Mouse (Mus musculus) forebrain, embryonic 10.5 days (tissue): ENCODE data around the gene Pdpr. TPM values are rescaled to one million over a fixed set of nuclear protein-coding genes. Genes with fewer than 3 reads are reported as not detected.

Experiments used
- DNase-seq: peaks from one replicate; pipeline ENCODE4 v3.0.0-alpha.2; 2017; ENCODE audit warnings: low spot score; ENCODE audit errors: extremely low spot score
- H3K27ac ChIP-seq: fragments of 300-500 bp; sonication (generic); 2 replicates; pipeline ENCODE4 v1.5.1; 2016; ENCODE audit warnings: mild to moderate bottlenecking
- H3K27me3 ChIP-seq: fragments of 300-500 bp; sonication (generic); 2 replicates; pipeline ENCODE4 v1.6.1; 2016; ENCODE audit warnings: mild to moderate bottlenecking; ENCODE audit not compliant: poor library complexity, severe bottlenecking
- H3K36me3 ChIP-seq: fragments of 300-500 bp; sonication (generic); replicated peaks from 2 replicates; pipeline ENCODE4 v1.6.1; 2016; ENCODE audit warnings: mild to moderate bottlenecking, moderate library complexity
- H3K4me1 ChIP-seq: fragments of 300-500 bp; sonication (generic); 2 replicates; pipeline ENCODE4 v1.6.1; 2016
- H3K4me3 ChIP-seq: fragments of 300-500 bp; sonication (generic); 2 replicates; pipeline ENCODE4 v1.5.1; 2016; ENCODE audit warnings: mild to moderate bottlenecking, moderate library complexity
- H3K9me3 ChIP-seq: fragments of 300-500 bp; sonication (generic); 2 replicates; pipeline ENCODE4 v1.6.1; 2016; ENCODE audit warnings: mild to moderate bottlenecking, moderate library complexity
- WGBS: fragments of 180-500 bp; shearing (Covaris S2); methylation state at CpG from one replicate; pipeline ENCODE4 v1.1.7; 2016; 5-methylcytosine and 5-hydroxymethylcytosine counted together
- polyA plus RNA-seq: library from polyadenylated mRNA; unstranded; fragments of >200 nt; fragmentation: Nextera tagmentation; extraction: Ambion mirVana; gene quantifications from 2 replicates; pipeline ENCODE4 v1.2.1, GENCODE M21; 2016

Pdpr gene
- 11.9 and 12.3 TPM in 2 replicates for polyA plus RNA-seq

DNA sequence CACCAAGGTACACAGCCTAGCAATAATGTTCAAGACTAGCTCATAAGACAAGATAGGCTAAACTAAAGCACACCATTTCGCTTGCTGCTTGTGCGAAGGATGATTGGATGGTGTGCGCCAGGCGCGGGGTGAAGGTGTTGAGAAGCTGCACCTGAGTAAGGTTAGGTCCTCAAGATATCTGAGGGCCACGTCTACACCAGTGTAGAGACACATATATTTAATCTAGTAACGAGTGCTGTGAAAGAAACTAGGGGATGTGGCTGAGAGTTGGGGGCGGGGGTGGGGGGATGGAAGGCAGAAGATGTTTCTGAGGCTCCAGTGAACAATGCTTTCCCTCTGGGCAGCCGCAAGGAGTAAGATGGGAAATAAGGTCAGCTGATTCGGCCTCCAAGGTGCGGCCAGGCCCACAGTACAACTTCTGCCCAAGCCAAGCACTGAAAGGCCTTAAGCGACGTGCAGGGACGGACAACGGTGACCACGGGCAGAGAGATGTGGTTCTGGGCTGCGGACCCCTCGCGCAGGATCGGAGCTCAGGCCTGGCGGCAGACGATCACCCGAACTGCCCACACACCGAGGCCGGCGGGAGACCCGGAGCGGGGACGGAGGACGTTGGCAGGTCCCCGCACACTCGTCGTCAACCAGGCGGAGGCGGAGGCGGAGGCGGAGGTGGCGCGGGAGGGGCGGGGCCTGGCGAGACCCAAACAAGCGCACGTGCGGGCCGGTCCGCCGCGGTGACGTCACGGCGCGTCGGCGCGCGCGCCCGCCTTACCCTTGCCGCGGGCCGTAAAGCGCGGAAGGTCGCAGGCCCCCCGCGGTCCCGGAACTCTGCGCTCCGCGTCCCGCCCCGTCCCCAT is at the start of gene Pdpr:
Gene Pdpr (plus strand): TSS at position 766 of the 854 bp plus-strand sequence.
- no peaks in the 10 kb centered on the region for H3K36me3 ChIP-seq
- H3K9me3 ChIP-seq, result no peaks in the 10 kb centered on the region
- peak within 1 kb of the TSS; percentile 75 for H3K27ac ChIP-seq
- peak within 1 kb of the TSS; percentile 69 for H3K4me3 ChIP-seq
- WGBS, result 5% methylated on average over 62 of the region's 72 CpGs
- DNase-seq, result peak; percentile 90
- H3K27me3 ChIP-seq, result no peaks in the 10 kb centered on the region
- peaks cover 17% of the 10 kb centered on the region for H3K4me1 ChIP-seq

DNA sequence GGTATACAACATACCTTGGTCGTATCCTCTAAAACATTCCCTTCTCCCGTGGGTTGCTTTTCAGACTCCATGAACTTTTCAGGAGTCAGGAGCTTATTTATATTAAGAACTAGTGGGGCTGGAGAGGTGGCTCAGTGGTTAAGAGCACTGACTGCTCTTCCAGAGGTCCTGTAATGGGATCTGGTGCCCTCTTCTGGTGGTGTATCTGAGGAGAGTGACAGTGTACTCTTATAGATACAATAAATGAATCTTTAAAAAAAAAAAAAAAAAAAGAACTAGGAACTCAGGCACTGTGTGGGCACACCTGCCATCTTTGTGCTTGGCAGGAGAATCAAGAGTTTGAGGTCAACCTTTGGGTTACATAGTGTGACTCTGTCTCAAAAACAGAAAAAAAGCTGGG is 45.7 kb upstream of the Pdpr start:
- Histone ChIP-seq H3K4me3 (no peak overlapping the region), H3K4me1 (no peaks in the 10 kb centered on the region), H3K36me3 (peaks cover 100% of the 10 kb centered on the region), H3K27me3 (no peaks in the 10 kb centered on the region), H3K27ac (no peak overlapping the region), H3K9me3 (no peaks in the 10 kb centered on the region)
- DNase-seq, result no peak
- 98% methylated on average over 2 of the region's 2 CpGs for WGBS

DNA sequence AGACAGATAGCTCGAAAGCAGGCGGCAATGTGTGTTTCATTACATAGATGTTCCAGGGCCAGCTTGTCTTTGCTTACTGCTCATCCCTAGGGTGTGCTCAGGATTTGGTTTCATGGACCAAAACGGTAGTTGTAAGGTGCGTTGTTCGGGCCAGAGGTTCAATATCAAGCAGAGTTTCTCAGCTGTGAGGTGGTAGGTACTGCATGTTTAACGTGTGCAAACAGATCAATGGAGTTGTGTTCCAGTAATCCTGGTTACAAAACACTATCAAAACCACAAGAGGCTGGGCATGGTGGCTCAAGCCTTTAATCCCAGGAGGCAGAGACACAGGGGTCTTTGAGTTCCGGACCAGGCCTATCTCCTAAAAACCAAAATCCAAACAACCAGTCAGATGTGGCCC is 45.3 kb upstream of the Pdpr start:
- no peak for DNase-seq
- Histone ChIP-seq H3K27ac (no peak overlapping the region), H3K27me3 (no peaks in the 10 kb centered on the region), H3K4me3 (no peak overlapping the region), H3K36me3 (peaks cover 100% of the 10 kb centered on the region), H3K9me3 (no peaks in the 10 kb centered on the region), H3K4me1 (no peaks in the 10 kb centered on the region)
- WGBS, result 96% methylated on average over 7 of the region's 7 CpGs

DNA sequence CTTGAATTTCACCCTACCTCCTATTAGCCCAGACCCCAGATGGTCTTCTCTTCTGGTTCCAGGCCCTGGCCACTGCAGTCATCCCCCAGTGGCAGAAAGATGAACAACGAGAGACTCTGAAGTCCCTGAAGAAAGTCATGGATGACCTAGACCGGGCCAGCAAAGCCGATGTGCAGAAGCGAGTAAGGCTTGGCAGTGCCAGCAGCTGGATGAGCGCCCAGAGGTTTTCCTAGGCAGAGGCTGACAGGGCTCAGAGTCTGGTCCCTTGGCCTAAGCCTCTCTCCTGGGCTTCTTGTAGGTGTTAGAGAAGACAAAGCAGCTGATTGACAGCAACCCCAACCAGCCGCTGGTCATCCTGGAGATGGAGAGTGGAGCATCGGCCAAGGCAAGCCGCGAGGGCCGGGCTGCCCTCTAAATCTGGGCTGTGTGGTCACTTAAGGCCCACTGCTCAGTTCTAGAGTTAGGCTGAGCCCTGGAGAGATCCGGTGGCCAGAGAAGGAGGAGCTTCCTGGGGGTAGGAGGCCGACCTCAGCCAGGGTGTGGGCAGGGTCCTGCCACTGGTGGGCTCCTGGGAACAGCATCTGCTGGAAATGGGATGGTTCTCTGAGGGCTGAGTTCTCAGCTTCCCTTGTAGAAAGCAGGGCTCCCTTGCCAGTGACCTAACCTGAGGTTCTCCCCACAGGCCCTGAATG is 40.5 kb upstream of the Pdpr start:
- Histone ChIP-seq H3K4me1 (peaks cover 17% of the 10 kb centered on the region), H3K4me3 (no peak overlapping the region), H3K9me3 (0 out of 2 replicates have a peak, but pooled peaks cover 2% of the 10 kb centered on the region), H3K36me3 (peaks cover 97% of the 10 kb centered on the region), H3K27ac (no peak overlapping the region), H3K27me3 (no peaks in the 10 kb centered on the region)
- no peak for DNase-seq
- 95% methylated on average over 12 of the region's 12 CpGs for WGBS

DNA sequence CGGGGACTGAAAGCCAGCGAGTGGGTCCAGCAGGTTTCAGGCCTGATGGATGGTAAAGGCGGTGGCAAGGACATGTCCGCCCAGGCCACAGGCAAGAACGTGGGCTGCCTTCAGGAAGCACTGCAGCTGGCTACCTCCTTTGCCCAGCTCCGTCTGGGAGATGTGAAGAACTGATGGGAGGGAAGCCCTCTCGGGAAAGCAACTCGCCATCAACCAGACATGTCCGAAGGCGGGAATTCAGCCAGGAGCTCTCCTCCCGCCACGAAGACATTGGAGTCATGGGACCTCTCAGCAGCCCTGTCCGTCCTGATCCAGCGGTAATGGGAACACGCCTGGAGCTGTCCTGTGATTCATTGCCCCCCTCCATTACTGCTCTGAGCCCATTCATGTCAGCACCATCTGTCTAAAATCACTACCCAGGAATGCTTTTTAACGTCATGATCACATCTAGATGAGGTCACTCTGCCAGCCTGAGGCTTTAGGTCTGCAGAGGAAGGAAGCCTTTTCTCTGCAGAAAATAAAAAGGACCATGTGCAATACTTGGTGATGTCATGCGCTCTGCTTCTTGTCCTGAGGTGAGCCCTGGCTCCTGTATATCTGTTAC is 39.3 kb upstream of the Pdpr start:
- peaks cover 24% of the 10 kb centered on the region for H3K4me1 ChIP-seq
- no peaks in the 10 kb centered on the region for H3K27me3 ChIP-seq
- WGBS, result 93% methylated on average over 17 of the region's 17 CpGs
- no peak for DNase-seq
- no peak overlapping the region for H3K27ac ChIP-seq
- H3K9me3 ChIP-seq, result 0 out of 2 replicates have a peak, but pooled peaks cover 2% of the 10 kb centered on the region
- H3K36me3 ChIP-seq, result peaks cover 88% of the 10 kb centered on the region
- peak overlapping the region; percentile 98; the same call in 1 of the 2 replicates for H3K4me3 ChIP-seq

DNA sequence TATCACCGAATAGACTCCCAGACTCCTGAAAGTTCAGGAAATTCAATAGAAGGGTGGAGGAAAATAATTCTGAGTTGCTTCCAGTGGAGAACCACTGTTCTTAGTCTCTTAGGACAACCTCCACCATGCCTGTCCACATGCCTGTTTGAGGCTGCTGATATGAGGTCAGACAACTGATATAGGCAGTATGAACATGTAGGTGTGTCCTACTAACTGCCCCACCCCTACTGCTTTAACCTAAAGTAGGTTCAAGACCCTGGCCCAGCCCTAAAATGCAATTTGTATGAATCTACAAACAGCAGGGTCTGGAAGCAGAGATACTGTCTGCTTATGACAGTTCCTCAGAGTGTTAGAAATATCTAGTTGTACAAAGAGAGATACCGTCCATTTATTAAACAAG is 38.8 kb upstream of the Pdpr start:
- Histone ChIP-seq H3K9me3 (0 out of 2 replicates have a peak, but pooled peaks cover 2% of the 10 kb centered on the region), H3K27ac (no peak overlapping the region), H3K4me1 (peaks cover 26% of the 10 kb centered on the region), H3K36me3 (peaks cover 83% of the 10 kb centered on the region), H3K27me3 (0 out of 2 replicates have a peak, but pooled peaks cover 1% of the 10 kb centered on the region), H3K4me3 (peak overlapping the region; percentile 98)
- WGBS, result 68% methylated on average over 2 of the region's 2 CpGs
- no peak for DNase-seq

DNA sequence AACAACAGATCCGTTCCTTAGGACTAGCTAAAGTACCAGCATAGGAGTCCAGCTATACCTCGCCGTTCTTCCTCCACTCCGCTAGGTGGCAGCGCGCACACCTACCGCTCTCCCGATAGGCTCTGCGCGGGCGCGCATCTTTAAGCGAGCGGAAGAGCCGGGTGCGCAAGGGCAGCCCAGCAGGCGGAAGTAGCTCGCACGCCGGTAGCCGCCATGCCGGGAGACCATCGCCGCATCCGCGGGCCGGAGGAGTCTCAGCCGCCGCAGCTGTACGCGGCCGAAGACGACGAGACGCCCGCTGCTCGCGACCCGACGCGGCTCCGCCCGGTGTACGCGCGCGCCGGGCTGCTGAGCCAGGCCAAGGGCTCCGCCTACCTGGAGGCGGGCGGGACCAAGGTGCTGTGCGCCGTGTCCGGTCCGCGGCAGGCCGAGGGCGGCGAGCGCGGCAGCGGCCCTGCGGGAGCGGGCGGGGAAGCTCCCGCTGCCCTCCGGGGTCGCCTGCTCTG is 38.2 kb upstream of the Pdpr start, which contains the start of gene Exosc6:
Gene Exosc6 (plus strand): TSS at position 182 of the 506 bp plus-strand sequence.
- peak within 1 kb of the TSS; percentile 95 for H3K27ac ChIP-seq
- DNase-seq, result peak; percentile 90
- 0 out of 2 replicates have a peak, but pooled peaks cover 2% of the 10 kb centered on the region for H3K9me3 ChIP-seq
- peaks cover 78% of the 10 kb centered on the region for H3K36me3 ChIP-seq
- H3K27me3 ChIP-seq, result 0 out of 2 replicates have a peak, but pooled peaks cover 5% of the 10 kb centered on the region
- WGBS, result under 1% methylated on average over 68 of the region's 68 CpGs
- H3K4me1 ChIP-seq, result peaks cover 31% of the 10 kb centered on the region
- peak within 1 kb of the TSS; percentile 98 for H3K4me3 ChIP-seq

DNA sequence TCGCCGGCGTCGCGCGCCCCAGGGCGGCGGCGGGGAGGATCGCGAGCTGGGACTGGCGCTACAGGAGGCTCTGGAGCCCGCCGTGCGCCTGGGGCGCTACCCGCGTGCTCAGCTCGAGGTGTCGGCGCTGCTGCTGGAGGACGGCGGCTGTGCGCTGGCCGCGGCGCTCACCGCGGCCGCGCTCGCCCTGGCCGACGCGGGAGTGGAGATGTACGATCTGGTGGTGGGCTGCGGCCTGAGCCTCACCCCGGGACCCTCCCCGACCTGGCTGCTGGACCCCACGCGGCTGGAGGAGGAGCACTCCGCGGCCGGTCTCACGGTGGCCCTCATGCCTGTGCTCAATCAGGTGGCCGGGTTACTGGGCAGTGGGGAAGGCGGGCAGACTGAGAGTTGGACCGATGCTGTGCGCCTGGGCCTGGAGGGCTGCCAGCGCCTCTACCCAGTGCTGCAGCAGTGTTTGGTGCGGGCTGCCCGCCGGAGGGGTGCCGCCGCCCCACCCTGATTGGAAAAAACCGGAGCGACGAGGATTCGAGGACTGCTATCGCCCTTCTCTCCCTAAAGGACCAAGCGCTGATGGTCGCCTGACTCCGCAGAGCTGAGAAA is 37.6 kb upstream of the Pdpr start:
- peak; percentile 44 for DNase-seq
- WGBS, result under 1% methylated on average over 63 of the region's 63 CpGs

DNA sequence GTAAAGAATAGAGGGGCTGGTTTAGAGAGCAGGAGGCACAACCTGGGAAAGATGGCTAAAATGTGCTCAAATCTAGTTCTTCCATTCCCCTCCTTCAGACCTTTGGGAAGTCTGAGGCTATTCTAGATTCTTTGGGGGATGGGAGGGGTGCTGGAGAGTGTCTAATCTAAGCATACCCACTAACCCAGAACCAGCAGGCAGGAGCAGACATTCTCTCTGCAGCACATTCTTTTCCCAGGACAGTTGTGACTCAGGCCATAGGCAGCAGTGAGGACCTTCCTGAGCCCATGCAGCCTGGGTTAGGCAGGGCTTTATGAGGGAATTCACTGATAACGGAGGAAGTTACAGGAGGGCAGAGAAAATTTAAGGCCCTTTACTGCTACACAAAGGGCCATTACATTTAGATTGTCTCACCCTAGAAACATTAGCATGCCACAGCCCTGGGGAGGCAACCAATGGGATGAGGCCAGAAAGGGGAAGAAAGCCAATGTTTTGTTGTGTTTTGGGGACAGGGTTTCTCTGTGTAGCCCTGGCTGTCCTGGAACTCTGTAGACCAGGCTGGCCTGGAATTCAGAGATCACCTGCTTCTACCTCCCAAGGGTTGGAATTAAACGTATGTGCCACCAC is 35.4 kb upstream of the Pdpr start:
- Histone ChIP-seq H3K9me3 (0 out of 2 replicates have a peak, but pooled peaks cover 2% of the 10 kb centered on the region), H3K27ac (no peak overlapping the region), H3K27me3 (0 out of 2 replicates have a peak, but pooled peaks cover 5% of the 10 kb centered on the region), H3K36me3 (peaks cover 49% of the 10 kb centered on the region), H3K4me3 (no peak overlapping the region), H3K4me1 (peaks cover 48% of the 10 kb centered on the region)
- 68% methylated on average over 2 of the region's 2 CpGs for WGBS
- DNase-seq, result no peak

More for the DNA sequence above, 37.6 kb upstream of the Pdpr start:
- H3K36me3 ChIP-seq, result peaks cover 72% of the 10 kb centered on the region
- peaks cover 37% of the 10 kb centered on the region for H3K4me1 ChIP-seq
- peak overlapping the region; percentile 95 for H3K27ac ChIP-seq
- H3K27me3 ChIP-seq, result 0 out of 2 replicates have a peak, but pooled peaks cover 5% of the 10 kb centered on the region
- H3K4me3 ChIP-seq, result peak overlapping the region; percentile 98
- H3K9me3 ChIP-seq, result 0 out of 2 replicates have a peak, but pooled peaks cover 2% of the 10 kb centered on the region

DNA sequence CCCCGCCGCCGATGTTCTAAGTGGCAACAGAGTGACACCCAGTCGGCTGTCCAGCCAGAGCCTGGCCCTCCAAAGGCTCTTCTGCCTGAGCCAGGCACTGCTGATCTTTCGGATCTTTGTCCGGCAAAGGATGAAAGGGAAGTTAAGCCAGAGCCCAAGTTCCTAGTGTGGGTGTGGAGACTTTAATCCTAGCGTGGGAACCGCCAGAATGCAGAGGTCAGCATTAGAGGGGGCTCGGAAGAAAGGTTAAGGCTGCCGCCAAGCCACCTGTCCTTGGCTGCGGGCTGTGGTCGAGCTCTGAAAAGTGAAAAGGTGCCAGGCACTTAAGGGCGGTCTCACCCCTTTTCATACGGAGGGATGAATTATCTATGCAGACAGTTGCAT is 32.8 kb upstream of the Pdpr start:
- Histone ChIP-seq H3K4me1 (peaks cover 48% of the 10 kb centered on the region), H3K27ac (peak overlapping the region; percentile 86), H3K27me3 (peaks cover 9% of the 10 kb centered on the region; the same call in 1 of the 2 replicates), H3K4me3 (peak overlapping the region; percentile 57), H3K9me3 (no peaks in the 10 kb centered on the region), H3K36me3 (peaks cover 26% of the 10 kb centered on the region)
- no peak for DNase-seq
- 0% methylated on average over 14 of the region's 14 CpGs for WGBS

DNA sequence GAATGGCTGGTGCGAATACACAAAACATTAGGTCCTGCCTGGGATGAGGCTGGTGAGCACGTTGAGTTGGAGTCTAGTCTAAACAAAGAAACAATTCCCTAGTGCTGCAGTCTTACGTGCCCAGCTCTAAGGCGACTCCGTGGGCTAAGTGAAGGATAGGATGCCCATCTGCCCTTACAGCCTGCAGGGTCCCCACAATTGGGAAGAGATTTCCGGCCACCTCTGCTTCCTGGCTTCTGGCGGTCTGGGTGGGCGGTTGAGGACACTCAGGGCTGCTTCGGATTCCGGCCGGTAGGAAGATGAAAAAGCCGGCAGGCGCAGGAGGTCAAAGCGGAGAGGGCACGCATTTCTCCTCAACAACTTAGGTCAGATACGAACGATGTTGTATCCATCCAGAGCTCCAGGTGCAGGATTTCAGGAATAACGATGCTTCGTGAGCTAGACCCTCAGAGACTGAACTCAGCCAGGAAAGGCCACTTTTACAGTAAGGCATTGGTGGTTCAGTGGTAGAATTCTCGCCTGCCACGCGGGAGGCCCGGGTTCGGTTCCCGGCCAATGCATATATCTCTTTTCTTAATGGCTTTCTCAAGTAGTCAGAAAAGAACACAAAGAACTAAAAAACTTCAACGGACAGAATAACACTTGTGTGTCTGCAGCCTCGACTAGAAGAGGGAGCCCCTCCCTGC is 32.2 kb upstream of the Pdpr start:
- Histone ChIP-seq H3K4me3 (peak overlapping the region; percentile 57), H3K36me3 (peaks cover 21% of the 10 kb centered on the region), H3K27ac (peak overlapping the region; percentile 86), H3K4me1 (peaks cover 42% of the 10 kb centered on the region), H3K9me3 (no peaks in the 10 kb centered on the region), H3K27me3 (peaks cover 9% of the 10 kb centered on the region; the same call in 1 of the 2 replicates)
- under 1% methylated on average over 27 of the region's 27 CpGs for WGBS
- peak; percentile 92 for DNase-seq
